In genomic region chr16:34543754-34544153, GRCm38 (mm10) we compare ENCODE assay signal across 29 mouse cellular contexts. TPM values are rescaled to one million over a fixed set of nuclear protein-coding genes. Genes with fewer than 3 reads are reported as not detected.
A peak's percentile ranks its signal among the peaks of the same experiment; 100 is the strongest.
DNase-seq lines count a peak whose midpoint lies in the region; ATAC-seq and TF ChIP-seq lines count a peak whose summit lies in the region.
"Had no signal": no experiment of that assay in that cellular context is flagged by ENCODE, and none has a peak within 500 bp of the region (broad histone marks: within the 10 kb centered on the region; RNA-seq: fewer than 3 reads in every experiment).

No protein-coding gene starts in this region.

- WGBS in hindbrain, postnatal 0 days, result 37% methylated on average over 4 of the region's 4 CpGs
- 83% methylated on average over 4 of the region's 4 CpGs for WGBS in hindbrain, embryonic 10.5 days
- 58% methylated on average over 4 of the region's 4 CpGs for WGBS in midbrain, embryonic 15.5 days
- WGBS in midbrain, embryonic 11.5 days, result 84% methylated on average over 4 of the region's 4 CpGs

- peak; percentile 35; the same call in 1 of the 2 replicates for ATAC-seq in hindbrain, postnatal 0 days
- peak; percentile 75 for ATAC-seq in midbrain, embryonic 15.5 days (replicated peaks)
- no peak for ATAC-seq in midbrain, embryonic 11.5 days (ENCODE audit: low FRiP score)
- ATAC-seq: activated CD4-positive, CD25-positive, alpha-beta regulatory T cell, adult 4 months; CD4-positive, CD25-positive, alpha-beta regulatory T cell, adult 4 months; forebrain, embryonic 15.5 days; Patski had no signal

- no peak overlapping the region for H3K4me2 ChIP-seq in hindbrain, postnatal 0 days (ENCODE audit: low read depth, low read length)
- H3K4me2 ChIP-seq in midbrain, embryonic 15.5 days, result no peak overlapping the region
- H3K4me2 ChIP-seq in midbrain, embryonic 11.5 days, result no peak overlapping the region
- H3K4me2 ChIP-seq: embryonic facial prominence, embryonic 13.5 days; embryonic facial prominence, embryonic 15.5 days; forebrain, embryonic 12.5 days; forebrain, embryonic 15.5 days had no signal

- no peak for TF ChIP-seq CTCF in hindbrain, postnatal 0 days (IDR thresholded peaks at IDR 0.05; ENCODE audit: low read depth)
- TF ChIP-seq CTCF in brain, embryonic 14.5 days (IDR thresholded peaks at IDR 0.05; ENCODE audit: borderline replicate concordance, extremely low read depth, insufficient read depth, insufficient read length), result no peak

- no peak overlapping the region for H3K4me3 ChIP-seq in hindbrain, postnatal 0 days (ENCODE audit: low read length)
- no peak overlapping the region for H3K4me3 ChIP-seq in hindbrain, embryonic 10.5 days
- H3K4me3 ChIP-seq in midbrain, embryonic 15.5 days, result no peak overlapping the region
- H3K4me3 ChIP-seq in midbrain, embryonic 11.5 days (ENCODE audit: low read depth, low read length), result no peak overlapping the region
- H3K4me3 ChIP-seq: embryonic facial prominence, embryonic 13.5 days; embryonic facial prominence, embryonic 15.5 days; erythroblast, embryonic 14.5 days; forebrain, embryonic 10.5 days; forebrain, embryonic 12.5 days; forebrain, embryonic 15.5 days had no signal

- intact Hi-C loops in heart, postnatal 14 days (cut with DNase I), result no loop called here

- H3K27ac ChIP-seq in hindbrain, postnatal 0 days, result no peak overlapping the region
- no peak overlapping the region for H3K27ac ChIP-seq in hindbrain, embryonic 10.5 days
- H3K27ac ChIP-seq in midbrain, embryonic 15.5 days, result 0 out of 2 replicates have a peak overlapping the region, but pooled peaks have one; percentile 25
- no peak overlapping the region for H3K27ac ChIP-seq in midbrain, embryonic 11.5 days (ENCODE audit: low read depth, low read length)
- H3K27ac ChIP-seq: embryonic facial prominence, embryonic 13.5 days; embryonic facial prominence, embryonic 15.5 days; forebrain, embryonic 10.5 days; forebrain, embryonic 12.5 days; forebrain, embryonic 15.5 days had no signal

- no peaks in the 10 kb centered on the region; the same call in 1 of the 2 replicates for H3K36me3 ChIP-seq in hindbrain, postnatal 0 days (ENCODE audit: insufficient read depth, low read length)
- H3K36me3 ChIP-seq in hindbrain, embryonic 10.5 days, result peaks cover 18% of the 10 kb centered on the region
- H3K36me3 ChIP-seq in midbrain, embryonic 15.5 days (replicated peaks), result no peaks in the 10 kb centered on the region
- no peaks in the 10 kb centered on the region; the same call in 1 of the 2 replicates for H3K36me3 ChIP-seq in midbrain, embryonic 11.5 days (ENCODE audit: control insufficient read depth, insufficient read depth, low read length)
- H3K36me3 ChIP-seq: forebrain, embryonic 15.5 days; G1E had no signal

- DNase-seq in heart, adult 11 months, result peak; percentile 83
- no peak for DNase-seq in heart, postnatal 14 days
- no peak for DNase-seq in hindbrain, postnatal 0 days (ENCODE audit: low spot score)
- no peak for DNase-seq in hindbrain, embryonic 10.5 days (ENCODE audit: low spot score)
- no peak for DNase-seq in midbrain, embryonic 11.5 days (ENCODE audit: low spot score, missing footprints)
- DNase-seq in brain, embryonic 14.5 days (ENCODE audit: low read depth), result peak; percentile 36
- no peak for DNase-seq in gastrocnemius, postnatal 25 days
- DNase-seq: adrenal gland, adult 8-10 months; adrenal gland, postnatal 14 days; adrenal gland, postnatal 36 days; B cell, adult 2 months; cerebellum, adult 11 months; cerebellum, adult 18-20 months; cerebellum, adult 8-10 months; cerebellum, adult 9-11 months; cerebellum, postnatal 14 days; cerebellum, postnatal 36 days; embryo, embryonic 11 days had no signal

- no peak overlapping the region for H3K9ac ChIP-seq in hindbrain, postnatal 0 days (replicated peaks; ENCODE audit: low read length)
- H3K9ac ChIP-seq in midbrain, embryonic 15.5 days, result no peak overlapping the region
- H3K9ac ChIP-seq in midbrain, embryonic 11.5 days (ENCODE audit: low read length), result no peak overlapping the region
- H3K9ac ChIP-seq: embryonic facial prominence, embryonic 13.5 days; embryonic facial prominence, embryonic 15.5 days; forebrain, embryonic 12.5 days; forebrain, embryonic 15.5 days had no signal

- no peaks in the 10 kb centered on the region for H3K9me3 ChIP-seq in hindbrain, postnatal 0 days (ENCODE audit: low read length)
- peaks cover 5% of the 10 kb centered on the region; the same call in 1 of the 2 replicates for H3K9me3 ChIP-seq in hindbrain, embryonic 10.5 days
- no peaks in the 10 kb centered on the region for H3K9me3 ChIP-seq in midbrain, embryonic 15.5 days
- no peaks in the 10 kb centered on the region for H3K9me3 ChIP-seq in midbrain, embryonic 11.5 days (ENCODE audit: control insufficient read depth, low read length)
- H3K9me3 ChIP-seq: embryonic facial prominence, embryonic 13.5 days; embryonic facial prominence, embryonic 15.5 days; forebrain, embryonic 10.5 days; forebrain, embryonic 12.5 days; forebrain, embryonic 15.5 days; G1E had no signal

- H3K27me3 ChIP-seq in hindbrain, postnatal 0 days (ENCODE audit: insufficient read depth, low read length), result no peaks in the 10 kb centered on the region
- H3K27me3 ChIP-seq in hindbrain, embryonic 10.5 days (ENCODE audit: insufficient read depth, poor library complexity, severe bottlenecking), result no peaks in the 10 kb centered on the region
- no peaks in the 10 kb centered on the region for H3K27me3 ChIP-seq in midbrain, embryonic 15.5 days (replicated peaks)
- no peaks in the 10 kb centered on the region for H3K27me3 ChIP-seq in midbrain, embryonic 11.5 days (ENCODE audit: control insufficient read depth, insufficient read depth, low read length)
- H3K27me3 ChIP-seq: embryonic facial prominence, embryonic 13.5 days; embryonic facial prominence, embryonic 15.5 days; forebrain, embryonic 12.5 days; forebrain, embryonic 15.5 days; Patski had no signal

- 0 out of 2 replicates have a peak, but pooled peaks cover 11% of the 10 kb centered on the region for H3K4me1 ChIP-seq in hindbrain, postnatal 0 days (ENCODE audit: insufficient read depth, low read length)
- H3K4me1 ChIP-seq in hindbrain, embryonic 10.5 days (replicated peaks), result peaks cover 43% of the 10 kb centered on the region
- H3K4me1 ChIP-seq in midbrain, embryonic 15.5 days, result peaks cover 37% of the 10 kb centered on the region
- no peaks in the 10 kb centered on the region for H3K4me1 ChIP-seq in midbrain, embryonic 11.5 days (ENCODE audit: control insufficient read depth, insufficient read depth, low read length)

- no peak for TF ChIP-seq POLR2A in brain, embryonic 14.5 days (IDR thresholded peaks at IDR 0.05; ENCODE audit: borderline replicate concordance, extremely low read depth, insufficient read depth, insufficient read length, poor library complexity, severe bottlenecking)

RNA-seq across cellular contexts. Expression of gene Kalrn, which starts 29.6 kb away (rescaled TPM):
- total RNA-seq in heart, postnatal 14 days (2021), result 10 to 100 TPM; 29.5 to 33.7 TPM
- total RNA-seq in hindbrain, postnatal 0 days (2014; rRNA removed), result 104 and 107 TPM in 2 replicates
- polyA plus RNA-seq in hindbrain, postnatal 0 days (2015; fragmentation: Nextera tagmentation; extraction: Ambion mirVana), result 17.0 and 17.7 TPM in 2 replicates
- 14.2 and 16.6 TPM in 2 replicates for polyA plus RNA-seq in hindbrain, embryonic 10.5 days (2016; fragmentation: Nextera tagmentation; extraction: Ambion mirVana)
- 34.5 and 39.2 TPM in 2 replicates for polyA plus RNA-seq in midbrain, embryonic 15.5 days (2015; fragmentation: Nextera tagmentation; extraction: Ambion mirVana)
- polyA plus RNA-seq in midbrain, embryonic 11.5 days (2014; fragmentation: Nextera tagmentation; extraction: Ambion mirVana), result 15.5 and 16.8 TPM in 2 replicates
- 30.4 and 52.2 TPM in 2 replicates for polyA plus RNA-seq in brain, embryonic 14.5 days (2012; rRNA removed)
- total RNA-seq in gastrocnemius, postnatal 25 days (2021), result 10 to 100 TPM; 19.1 to 26.3 TPM

Comparison
In these comparisons a context has a peak if more than half of its experiments do, and no peak if none do; other contexts are left out.
1. DNase-seq: peak in heart, adult 11 months (single experiment) and brain, embryonic 14.5 days (single experiment); none in heart, postnatal 14 days (0 of 2), hindbrain, postnatal 0 days (single experiment), hindbrain, embryonic 10.5 days (single experiment), midbrain, embryonic 11.5 days (single experiment) and gastrocnemius, postnatal 25 days (single experiment).